Comparison of ENCODE assay signal across 17 mouse cellular contexts in the genomic region with DNA sequence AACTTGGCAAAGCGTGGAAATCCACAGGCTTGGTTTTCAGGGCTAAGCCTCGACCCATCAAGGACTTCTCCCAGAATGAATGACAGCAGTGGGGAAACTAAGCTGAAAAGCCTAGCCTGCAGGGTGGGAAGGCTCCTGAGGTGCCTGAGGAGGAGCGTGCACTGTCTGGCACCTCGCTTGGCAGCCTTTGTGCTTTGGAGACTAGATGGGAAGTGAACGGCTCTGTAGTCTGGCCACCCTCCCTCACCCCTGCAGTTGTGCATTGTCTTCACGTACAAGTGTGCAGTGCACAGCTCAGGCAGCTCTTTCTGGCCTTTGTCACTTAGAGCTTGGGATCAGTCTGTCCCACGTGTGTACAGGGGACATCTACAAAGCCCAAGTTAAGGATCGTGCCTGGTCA. TPM values are rescaled to one million over a fixed set of nuclear protein-coding genes. Genes with fewer than 3 reads are reported as not detected.
DNase-seq lines count a peak whose midpoint lies in the region; ATAC-seq and TF ChIP-seq lines count a peak whose summit lies in the region.
"Had no signal": no experiment of that assay in that cellular context is flagged by ENCODE, and none has a peak within 500 bp of the region (broad histone marks: within the 10 kb centered on the region; RNA-seq: fewer than 3 reads in every experiment).

No protein-coding gene starts in this region.

- no peak for TF ChIP-seq POLR2A in brain, embryonic 14.5 days (IDR thresholded peaks at IDR 0.05; ENCODE audit: borderline replicate concordance, extremely low read depth, insufficient read depth, insufficient read length, poor library complexity, severe bottlenecking)

- peaks cover 6% of the 10 kb centered on the region; the same call in 1 of the 2 replicates for H3K36me3 ChIP-seq in hindbrain, embryonic 16.5 days (ENCODE audit: control insufficient read depth, insufficient read depth, low read length)
- H3K36me3 ChIP-seq in hindbrain, embryonic 14.5 days (replicated peaks; ENCODE audit: control insufficient read depth, insufficient read depth): peaks cover 9% of the 10 kb centered on the region
- H3K36me3 ChIP-seq in forebrain, embryonic 14.5 days (ENCODE audit: control insufficient read depth, insufficient read depth, low read length): peaks cover 19% of the 10 kb centered on the region
- H3K36me3 ChIP-seq: stomach, embryonic 15.5 days had no signal

- no peak for TF ChIP-seq CTCF in brain, embryonic 14.5 days (IDR thresholded peaks at IDR 0.05; ENCODE audit: borderline replicate concordance, extremely low read depth, insufficient read depth, insufficient read length)

- no peaks in the 10 kb centered on the region for H3K9me3 ChIP-seq in hindbrain, embryonic 16.5 days (ENCODE audit: control insufficient read depth, low read length)
- H3K9me3 ChIP-seq in hindbrain, embryonic 14.5 days (ENCODE audit: control insufficient read depth, low read length): no peaks in the 10 kb centered on the region
- H3K9me3 ChIP-seq in forebrain, embryonic 14.5 days (replicated peaks; ENCODE audit: control insufficient read depth, low read length): no peaks in the 10 kb centered on the region
- H3K9me3 ChIP-seq: heart, embryonic 12.5 days; stomach, embryonic 15.5 days had no signal

- DNase-seq in cerebellum, adult 9-10 months: peak; percentile 38
- no peak for DNase-seq in hindbrain, embryonic 14.5 days (ENCODE audit: low spot score)
- DNase-seq in brain, embryonic 14.5 days (ENCODE audit: low read depth): peak; percentile 80
- DNase-seq in forebrain, embryonic 14.5 days (ENCODE audit: low spot score): peak; percentile 69
- no peak for DNase-seq in spleen, postnatal 10 days (ENCODE audit: low spot score in 2 of 2)
- no peak for DNase-seq in left cerebral cortex, postnatal 14 days (ENCODE audit: low spot score in 2 of 2)
- DNase-seq: adrenal gland, postnatal 10 days; kidney, postnatal 14 days; layer of hippocampus, adult 9-11 months; lung, postnatal 14 days; right cerebral cortex, adult 18-20 months; spleen, adult 18-20 months; thymus, adult 2 months had no signal

- no peak overlapping the region for H3K4me2 ChIP-seq in hindbrain, embryonic 16.5 days (ENCODE audit: low read length)
- no peak overlapping the region for H3K4me2 ChIP-seq in hindbrain, embryonic 14.5 days (replicated peaks)
- H3K4me2 ChIP-seq in forebrain, embryonic 14.5 days (ENCODE audit: low read length): no peak overlapping the region

- WGBS in hindbrain, embryonic 16.5 days: 28% methylated on average over 8 of the region's 8 CpGs
- WGBS in hindbrain, embryonic 14.5 days: 29% methylated on average over 8 of the region's 8 CpGs
- 11% methylated on average over 8 of the region's 8 CpGs for WGBS in forebrain, embryonic 14.5 days

- peaks cover 18% of the 10 kb centered on the region for H3K4me1 ChIP-seq in hindbrain, embryonic 16.5 days (ENCODE audit: control insufficient read depth, insufficient read depth, low read depth, low read length)
- H3K4me1 ChIP-seq in hindbrain, embryonic 14.5 days (replicated peaks; ENCODE audit: control insufficient read depth, insufficient read depth, low read length): peaks cover 26% of the 10 kb centered on the region
- H3K4me1 ChIP-seq in forebrain, embryonic 14.5 days (ENCODE audit: control insufficient read depth, insufficient read depth, low read length): peaks cover 23% of the 10 kb centered on the region

- intact Hi-C loops in left cerebral cortex, postnatal 14 days (cut with DNase I): no loop called here

- H3K4me3 ChIP-seq in hindbrain, embryonic 16.5 days (ENCODE audit: low read length): no peak overlapping the region
- no peak overlapping the region for H3K4me3 ChIP-seq in hindbrain, embryonic 14.5 days (replicated peaks; ENCODE audit: low read length)
- H3K4me3 ChIP-seq in forebrain, embryonic 14.5 days (ENCODE audit: low read depth, low read length): no peak overlapping the region
- H3K4me3 ChIP-seq: heart, embryonic 12.5 days; stomach, embryonic 15.5 days had no signal

- ATAC-seq in cerebellum, adult (ENCODE audit: insufficient number of reproducible peaks, low FRiP score, low TSS enrichment): no peak
- peak; percentile 31 for ATAC-seq in hindbrain, embryonic 16.5 days
- ATAC-seq in hindbrain, embryonic 14.5 days (ENCODE audit: low FRiP score): no peak
- ATAC-seq in forebrain, embryonic 14.5 days: peak; percentile 51

- no peak overlapping the region for H3K27ac ChIP-seq in hindbrain, embryonic 16.5 days (ENCODE audit: low read depth, low read length)
- H3K27ac ChIP-seq in hindbrain, embryonic 14.5 days: no peak overlapping the region
- H3K27ac ChIP-seq in forebrain, embryonic 14.5 days (ENCODE audit: low read depth, low read length): peak overlapping the region; percentile 44; the same call in 1 of the 2 replicates
- H3K27ac ChIP-seq: stomach, embryonic 15.5 days had no signal

- H3K27me3 ChIP-seq in hindbrain, embryonic 16.5 days (replicated peaks; ENCODE audit: control insufficient read depth, insufficient read depth, low read length): no peaks in the 10 kb centered on the region
- H3K27me3 ChIP-seq in hindbrain, embryonic 14.5 days (ENCODE audit: control insufficient read depth, insufficient read depth, low read length): no peaks in the 10 kb centered on the region
- H3K27me3 ChIP-seq in forebrain, embryonic 14.5 days (replicated peaks; ENCODE audit: control insufficient read depth, insufficient read depth, low read length): no peaks in the 10 kb centered on the region
- H3K27me3 ChIP-seq: heart, embryonic 12.5 days; stomach, embryonic 15.5 days had no signal

- no peak overlapping the region for H3K9ac ChIP-seq in hindbrain, embryonic 16.5 days (ENCODE audit: low read depth, low read length)
- H3K9ac ChIP-seq in hindbrain, embryonic 14.5 days: no peak overlapping the region
- H3K9ac ChIP-seq in forebrain, embryonic 14.5 days (ENCODE audit: low read length): no peak overlapping the region
- H3K9ac ChIP-seq: heart, embryonic 12.5 days; stomach, embryonic 15.5 days had no signal

RNA-seq across cellular contexts. Expression of a gene that starts 11.6 kb away (rescaled TPM):
- polyA plus RNA-seq in hindbrain, embryonic 16.5 days (2015; fragmentation: Nextera tagmentation; extraction: Ambion mirVana): 5.3 and 7.3 TPM in 2 replicates
- polyA plus RNA-seq in hindbrain, embryonic 14.5 days (2014; fragmentation: Nextera tagmentation; extraction: Ambion mirVana): 7.7 and 8.7 TPM in 2 replicates
- 8.4 and 10.7 TPM in 2 replicates for polyA plus RNA-seq in brain, embryonic 14.5 days (2012; rRNA removed)
- polyA plus RNA-seq in forebrain, embryonic 14.5 days (2014; fragmentation: Nextera tagmentation; extraction: Ambion mirVana): 7.1 and 7.4 TPM in 2 replicates
- 1 to 10 TPM; 2.3 to 2.4 TPM for total RNA-seq in left cerebral cortex, postnatal 14 days (2021)

RNA-seq across cellular contexts. Expression of a gene that starts 14.5 kb away (rescaled TPM):
- 6.2 and 6.5 TPM in 2 replicates for polyA plus RNA-seq in hindbrain, embryonic 16.5 days (2015; fragmentation: Nextera tagmentation; extraction: Ambion mirVana)
- 2.0 and 2.7 TPM in 2 replicates for polyA plus RNA-seq in hindbrain, embryonic 14.5 days (2014; fragmentation: Nextera tagmentation; extraction: Ambion mirVana)
- polyA plus RNA-seq in brain, embryonic 14.5 days (2012; rRNA removed): 21.8 and 25.7 TPM in 2 replicates
- polyA plus RNA-seq in forebrain, embryonic 14.5 days (2014; fragmentation: Nextera tagmentation; extraction: Ambion mirVana): 2.0 and 2.1 TPM in 2 replicates
- 10 to 100 TPM; 35.8 to 37.5 TPM for total RNA-seq in left cerebral cortex, postnatal 14 days (2021)

RNA-seq across cellular contexts. Expression of a gene that starts 52.9 kb away (rescaled TPM):
- polyA plus RNA-seq in hindbrain, embryonic 16.5 days (2015; fragmentation: Nextera tagmentation; extraction: Ambion mirVana): 52.2 and 56.1 TPM in 2 replicates
- polyA plus RNA-seq in hindbrain, embryonic 14.5 days (2014; fragmentation: Nextera tagmentation; extraction: Ambion mirVana): 36.4 and 38.1 TPM in 2 replicates
- polyA plus RNA-seq in brain, embryonic 14.5 days (2012; rRNA removed): 57.5 and 60.2 TPM in 2 replicates
- polyA plus RNA-seq in forebrain, embryonic 14.5 days (2014; fragmentation: Nextera tagmentation; extraction: Ambion mirVana): 39.6 and 45.1 TPM in 2 replicates
- total RNA-seq in left cerebral cortex, postnatal 14 days (2021): 10 to 100 TPM; 68.4 to 69.9 TPM

Comparison
In these comparisons a context has a peak if more than half of its experiments do, and no peak if none do; other contexts are left out.
1. ATAC-seq: peak in hindbrain, embryonic 16.5 days (single experiment) and forebrain, embryonic 14.5 days (single experiment); none in cerebellum, adult (single experiment) and hindbrain, embryonic 14.5 days (single experiment).
2. DNase-seq: peak in cerebellum, adult 9-10 months (single experiment), brain, embryonic 14.5 days (single experiment) and forebrain, embryonic 14.5 days (single experiment); none in hindbrain, embryonic 14.5 days (single experiment), spleen, postnatal 10 days (0 of 2) and left cerebral cortex, postnatal 14 days (0 of 2).